ENCODE assay signal across 11 mouse cellular contexts in the genomic region with DNA sequence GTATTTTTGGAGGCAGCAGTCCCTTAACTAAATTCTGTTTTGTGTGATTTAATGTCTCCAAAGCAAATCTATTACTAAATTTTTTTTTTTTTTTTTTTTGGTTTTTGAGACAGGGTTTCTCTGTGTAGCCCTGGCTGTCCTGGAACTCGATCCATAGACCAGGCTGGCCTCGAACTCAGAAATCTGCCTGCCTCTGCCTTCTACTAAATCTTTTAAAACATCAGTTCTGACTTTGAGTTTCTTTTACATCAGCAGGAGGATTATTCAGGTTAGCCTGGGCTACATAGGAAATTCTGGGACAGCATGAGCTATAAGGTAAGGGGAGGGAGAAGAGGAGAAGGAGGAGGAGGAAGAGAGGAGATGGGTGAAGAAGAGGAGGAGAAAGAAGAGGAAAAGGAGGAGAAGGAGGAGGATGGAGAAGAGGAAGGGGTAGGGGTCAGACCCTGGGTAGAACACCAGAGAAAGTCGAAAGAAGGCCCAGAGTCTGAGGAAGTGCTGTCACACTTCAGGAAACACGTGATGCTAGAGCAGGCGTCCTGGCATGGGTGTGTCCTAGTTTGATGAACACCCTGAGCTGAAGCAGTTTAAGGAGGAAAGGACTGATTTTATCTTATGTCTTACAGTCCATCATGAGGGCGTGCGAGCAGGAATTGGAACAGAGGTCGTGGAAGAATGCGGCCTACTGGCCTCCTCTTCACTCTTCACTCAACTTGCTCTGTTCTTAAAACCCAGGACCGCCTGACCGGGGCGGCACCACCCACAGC. TPM values are rescaled to one million over a fixed set of nuclear protein-coding genes. Genes with fewer than 3 reads are reported as not detected.
DNase-seq lines count a peak whose midpoint lies in the region; ATAC-seq and TF ChIP-seq lines count a peak whose summit lies in the region.
"Had no signal": no experiment of that assay in that cellular context is flagged by ENCODE, and none has a peak within 500 bp of the region (broad histone marks: within the 10 kb centered on the region; RNA-seq: fewer than 3 reads in every experiment).

No protein-coding gene starts in this region.

- ATAC-seq in inflammation-experienced regulatory T-cells, adult 6 months: peak; percentile 85
- ATAC-seq in forebrain, embryonic 16.5 days: no peak

- no peak for TF ChIP-seq CTCF in ES-Bruce4 (IDR thresholded peaks at IDR 0.05; ENCODE audit: low read depth, low read length)

- no peaks in the 10 kb centered on the region for H3K9me3 ChIP-seq in heart, embryonic 10.5 days
- no peaks in the 10 kb centered on the region for H3K9me3 ChIP-seq in ES-Bruce4 (replicated peaks; ENCODE audit: control insufficient read depth, insufficient read depth, low read length, poor library complexity, severe bottlenecking)
- H3K9me3 ChIP-seq in forebrain, embryonic 16.5 days (ENCODE audit: control insufficient read depth, low read length): no peaks in the 10 kb centered on the region
- H3K9me3 ChIP-seq: hindbrain, embryonic 10.5 days had no signal

- WGBS in heart, embryonic 10.5 days: 82% methylated on average over 12 of the region's 12 CpGs
- WGBS in forebrain, embryonic 16.5 days: 89% methylated on average over 12 of the region's 12 CpGs

- H3K4me1 ChIP-seq in heart, embryonic 10.5 days: no peaks in the 10 kb centered on the region
- peaks cover 5% of the 10 kb centered on the region for H3K4me1 ChIP-seq in ES-Bruce4 (ENCODE audit: control insufficient read depth, insufficient read depth, low read length)
- no peaks in the 10 kb centered on the region for H3K4me1 ChIP-seq in forebrain, embryonic 16.5 days (replicated peaks; ENCODE audit: control insufficient read depth, insufficient read depth, low read length)

- DNase-seq in heart, embryonic 10.5 days (ENCODE audit: low spot score): peak; percentile 68
- DNase-seq in heart, postnatal 4 days: no peak
- DNase-seq in naive thymus-derived CD4-positive, alpha-beta T cell, adult 2 months (ENCODE audit: low read depth): peak; percentile 83
- no peak for DNase-seq in MN1 (ENCODE audit: low spot score)
- DNase-seq in kidney, postnatal 25 days: no peak
- DNase-seq: adrenal gland, postnatal 10 days; lung, embryonic 14.5 days had no signal

- H3K27me3 ChIP-seq in heart, embryonic 10.5 days (ENCODE audit: insufficient read depth, poor library complexity, severe bottlenecking): peaks cover 27% of the 10 kb centered on the region
- H3K27me3 ChIP-seq in ES-Bruce4 (ENCODE audit: control insufficient read depth, insufficient read depth, low read length, poor library complexity, severe bottlenecking): no peaks in the 10 kb centered on the region
- peaks cover 18% of the 10 kb centered on the region for H3K27me3 ChIP-seq in forebrain, embryonic 16.5 days (replicated peaks; ENCODE audit: control insufficient read depth, insufficient read depth, low read length)

- no peak for TF ChIP-seq POLR2A in ES-Bruce4 (IDR thresholded peaks at IDR 0.05; ENCODE audit: insufficient read depth, low read length)

- no peak overlapping the region for H3K9ac ChIP-seq in ES-Bruce4 (ENCODE audit: low read depth, poor library complexity, severe bottlenecking)
- H3K9ac ChIP-seq in forebrain, embryonic 16.5 days (replicated peaks; ENCODE audit: low read depth, low read length): no peak overlapping the region
- H3K9ac ChIP-seq: lung, embryonic 14.5 days had no signal

- no peak overlapping the region for H3K27ac ChIP-seq in heart, embryonic 10.5 days
- H3K27ac ChIP-seq in ES-Bruce4 (ENCODE audit: insufficient read depth, low read length): peak overlapping the region; percentile 22; the same call in 1 of the 2 replicates
- no peak overlapping the region for H3K27ac ChIP-seq in forebrain, embryonic 16.5 days (ENCODE audit: low read length)
- H3K27ac ChIP-seq: hindbrain, embryonic 10.5 days had no signal

- TF ChIP-seq EP300 in ES-Bruce4 (IDR thresholded peaks at IDR 0.05; ENCODE audit: insufficient read depth, low read depth, low read length): peak; percentile 31; the same call in 1 of the 2 replicates

- no peak overlapping the region for H3K4me3 ChIP-seq in heart, embryonic 10.5 days
- no peak overlapping the region for H3K4me3 ChIP-seq in ES-Bruce4 (ENCODE audit: low read depth, low read length)
- H3K4me3 ChIP-seq in forebrain, embryonic 16.5 days (replicated peaks; ENCODE audit: low read length): no peak overlapping the region
- H3K4me3 ChIP-seq: hindbrain, embryonic 10.5 days had no signal

- no peak overlapping the region for H3K4me2 ChIP-seq in forebrain, embryonic 16.5 days (ENCODE audit: low read length)
- H3K4me2 ChIP-seq: lung, embryonic 14.5 days had no signal

- H3K36me3 ChIP-seq in heart, embryonic 10.5 days: no peaks in the 10 kb centered on the region
- no peaks in the 10 kb centered on the region for H3K36me3 ChIP-seq in ES-Bruce4 (ENCODE audit: control insufficient read depth, insufficient read depth, low read length, poor library complexity, severe bottlenecking)
- H3K36me3 ChIP-seq in forebrain, embryonic 16.5 days (ENCODE audit: control insufficient read depth, insufficient read depth): no peaks in the 10 kb centered on the region
- H3K36me3 ChIP-seq: hindbrain, embryonic 10.5 days had no signal

RNA-seq across cellular contexts. Expression of a gene that starts 5.5 kb away (rescaled TPM):
- 8.0 and 9.7 TPM in 2 replicates for polyA plus RNA-seq in heart, embryonic 10.5 days (2016; fragmentation: Nextera tagmentation; extraction: Ambion mirVana)
- 10 to 100 TPM; 20.5 to 21.6 TPM for total RNA-seq in heart, postnatal 4 days (2021)
- polyA plus RNA-seq in ES-Bruce4 (2011; ENCODE audit: insufficient read depth, insufficient read length, low read depth, missing spikeins): 37.6 and 39.1 TPM in 2 replicates
- 100 to 1,000 TPM; 163 to 188 (median 167) TPM for polyA plus RNA-seq in inflammation-experienced regulatory T-cells, adult 6 months (2017; shearing (Covaris generic))
- 0.73 and 1.1 TPM in 2 replicates for polyA plus RNA-seq in forebrain, embryonic 16.5 days (2015; fragmentation: Nextera tagmentation; extraction: Ambion mirVana)

RNA-seq across cellular contexts. Expression of a gene that starts 21.4 kb away (rescaled TPM):
- polyA plus RNA-seq in heart, embryonic 10.5 days (2016; fragmentation: Nextera tagmentation; extraction: Ambion mirVana): 4.2 and 6.8 TPM in 2 replicates
- 1 to 10 TPM; 2.8 to 4.1 TPM for total RNA-seq in heart, postnatal 4 days (2021)
- 12.1 and 14.3 TPM in 2 replicates for polyA plus RNA-seq in ES-Bruce4 (2011; ENCODE audit: insufficient read depth, insufficient read length, low read depth, missing spikeins)
- polyA plus RNA-seq in inflammation-experienced regulatory T-cells, adult 6 months (2017; shearing (Covaris generic)): under 1 TPM in 1 of 3 experiments, not detected in 2; 0.14 TPM
- 7.8 and 8.3 TPM in 2 replicates for polyA plus RNA-seq in forebrain, embryonic 16.5 days (2015; fragmentation: Nextera tagmentation; extraction: Ambion mirVana)

Comparison
In these comparisons a context has a peak if more than half of its experiments do, and no peak if none do; other contexts are left out.
1. DNase-seq: peak in heart, embryonic 10.5 days (single experiment) and naive thymus-derived CD4-positive, alpha-beta T cell, adult 2 months (single experiment); none in heart, postnatal 4 days (single experiment), MN1 (single experiment) and kidney, postnatal 25 days (0 of 2).